Mouse (Mus musculus) gastrocnemius, adult 18-20 months (tissue): ENCODE results near the gene 2010300C02Rik. TPM values are rescaled to one million over a fixed set of nuclear protein-coding genes. Genes with fewer than 3 reads are reported as not detected.

Experiments
- DNase-seq: peaks from one replicate; pipeline ENCODE4 v3.0.0; 2021; ENCODE audit warnings: low spot score
- total RNA-seq, 2 experiments: library from RNA; stranded (reverse); gene quantifications; 2 replicates each; pipeline ENCODE4 v1.2.3; 2021

2010300C02Rik gene
- total RNA-seq, 2 experiments from 2014 or later, result 0.57 to 0.59 TPM

DNA sequence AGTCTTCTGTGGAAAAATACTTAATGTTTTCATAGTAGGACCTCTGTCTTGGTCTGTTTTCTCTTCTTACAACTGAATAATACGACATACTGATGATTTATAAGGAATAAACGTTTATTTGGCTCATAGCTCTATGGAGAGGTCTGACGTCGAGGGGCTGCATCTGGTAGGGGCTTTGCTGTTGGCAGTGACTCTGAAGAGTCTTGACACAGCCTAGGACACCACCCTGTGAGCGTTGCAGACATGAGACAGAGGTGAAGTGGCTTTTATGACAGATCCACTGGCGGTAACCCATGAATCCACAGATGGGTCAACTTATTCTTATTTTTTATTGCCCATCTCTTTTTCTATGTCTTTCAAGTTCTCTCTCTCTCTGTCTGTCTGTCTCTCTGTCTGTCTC, 52.5 kb downstream of the 2010300C02Rik start:
- no peak for DNase-seq

DNA sequence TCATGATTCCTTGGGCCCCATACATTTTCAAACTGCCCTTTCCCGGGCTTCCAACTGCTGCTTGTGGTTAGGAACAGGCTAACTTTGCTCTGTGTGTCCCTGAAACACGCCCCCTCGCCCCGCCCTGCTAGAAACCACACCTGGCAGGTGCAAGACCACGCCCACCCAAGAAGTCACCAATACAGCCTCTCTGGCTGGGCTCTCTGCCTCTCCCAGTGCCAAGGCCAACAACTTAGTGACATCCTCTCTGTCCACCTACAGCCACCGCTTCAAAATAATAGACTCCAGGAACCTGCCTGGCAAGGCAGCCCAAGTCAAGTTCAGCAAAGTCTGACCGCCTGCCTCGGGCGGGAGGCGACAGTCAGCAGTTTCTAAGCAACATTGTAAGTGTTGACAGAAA, 53.3 kb downstream of the 2010300C02Rik start:
- DNase-seq, result no peak

DNA sequence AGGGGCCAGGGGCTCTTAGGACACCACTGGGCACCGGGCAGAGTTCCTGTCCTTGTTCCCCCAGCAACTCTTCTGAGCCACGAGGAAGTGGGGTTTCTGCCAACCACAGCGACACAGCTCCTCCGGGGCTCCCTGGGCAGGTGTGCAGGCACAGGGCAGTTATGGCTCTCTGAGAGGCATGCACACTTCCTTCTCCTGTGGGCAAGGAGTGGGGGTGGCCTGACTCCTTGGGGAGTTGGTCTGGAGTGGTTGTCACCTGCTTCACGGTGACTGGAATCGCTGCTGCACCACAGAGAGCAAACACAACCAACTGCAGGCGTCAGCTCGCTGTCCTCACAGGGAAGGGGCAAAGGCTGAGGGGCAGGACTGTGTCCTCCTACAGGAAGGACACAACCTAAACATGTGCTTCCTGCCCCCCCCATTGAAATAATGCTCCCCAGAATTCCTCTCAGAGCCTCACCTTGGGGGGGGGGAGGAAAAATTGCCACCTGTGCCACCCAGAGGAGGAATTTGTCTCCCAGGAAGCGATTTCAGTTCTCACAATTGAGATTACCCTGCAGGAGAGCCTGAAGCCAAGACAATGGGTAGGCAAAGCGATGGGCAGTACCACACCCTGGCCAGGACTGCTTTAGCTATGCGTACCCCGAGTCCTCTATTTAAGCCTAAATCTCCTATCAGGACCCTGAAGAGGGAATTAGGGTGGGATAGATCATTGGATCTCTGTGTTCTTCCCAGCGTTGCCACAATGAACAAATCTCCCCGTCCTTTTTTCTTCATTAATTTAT, 54.2 kb downstream of the 2010300C02Rik start:
- no peak for DNase-seq

DNA sequence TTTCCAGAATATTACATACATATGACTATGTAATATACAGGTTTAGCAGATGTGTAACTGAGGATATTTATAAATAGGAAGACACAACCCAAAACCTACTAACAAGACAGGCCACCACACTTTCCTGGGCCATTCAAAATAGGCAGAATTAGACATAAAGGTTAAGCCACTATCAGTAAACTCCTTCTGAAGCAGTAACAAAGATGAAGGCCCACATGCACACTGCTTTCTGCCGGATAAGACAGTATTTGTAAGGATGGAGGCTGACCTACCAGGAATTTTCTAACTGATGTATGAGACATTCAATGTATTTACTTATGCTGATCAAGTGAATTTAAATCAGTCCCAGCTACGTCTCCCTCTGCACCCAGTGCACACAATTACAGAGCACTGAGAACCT, 55.4 kb downstream of the 2010300C02Rik start:
- DNase-seq, result no peak

DNA sequence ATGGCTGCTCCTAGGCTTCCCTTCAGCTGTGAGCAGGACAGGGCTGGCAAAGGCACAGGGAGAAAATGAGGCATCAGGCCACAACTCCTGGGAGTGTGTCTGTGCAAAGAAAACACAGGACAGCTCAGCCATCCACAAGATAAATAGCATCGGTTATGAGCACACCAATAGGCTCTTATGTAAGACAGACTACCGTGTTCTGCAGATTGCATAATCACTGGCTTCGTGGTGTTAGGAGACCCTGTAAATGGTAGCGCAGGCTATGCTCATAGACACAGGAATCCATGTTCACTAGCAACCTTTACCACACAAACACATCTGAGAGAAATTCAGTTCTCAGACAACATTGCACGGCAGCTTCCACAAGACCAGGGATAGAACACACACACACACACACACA, 56.3 kb downstream of the 2010300C02Rik start:
- DNase-seq, result no peak

DNA sequence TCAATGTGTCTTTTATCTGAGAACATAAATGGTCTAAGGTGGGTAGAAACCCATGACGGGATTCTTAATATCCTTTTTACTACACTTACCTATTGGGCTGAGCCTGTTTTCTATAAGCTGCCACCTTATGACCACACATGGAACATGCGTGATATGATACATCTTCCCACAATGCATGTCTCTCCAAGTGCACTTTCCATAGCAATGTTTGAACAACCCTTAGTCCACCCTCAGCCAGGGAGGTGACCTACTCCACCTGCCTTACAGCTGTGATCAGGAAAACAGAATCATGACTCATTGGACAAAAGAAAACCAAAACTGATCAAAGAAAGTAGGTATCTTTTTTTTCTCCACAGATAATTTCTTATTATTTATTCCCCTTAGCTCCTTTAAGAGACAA, 63.9 kb downstream of the 2010300C02Rik start:
- DNase-seq, result no peak

DNA sequence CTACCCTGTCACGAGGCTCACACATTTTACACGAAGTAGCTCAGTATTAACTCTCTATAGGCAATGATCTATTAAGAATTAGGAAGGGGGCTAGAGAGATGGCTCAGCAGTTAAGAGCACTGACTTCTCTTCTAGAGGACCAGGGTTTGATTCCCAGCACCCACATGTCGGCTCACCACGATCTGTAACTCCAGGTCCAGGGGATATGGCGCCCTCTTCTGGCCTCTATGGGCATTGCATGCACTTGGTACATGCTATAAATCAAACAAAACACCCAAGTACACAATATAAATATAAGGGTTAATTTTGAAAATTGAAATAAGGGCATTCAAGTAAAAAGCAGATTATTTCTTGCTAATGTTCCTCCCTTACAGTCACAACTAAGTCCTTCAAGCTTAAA, 65.9 kb downstream of the 2010300C02Rik start:
- DNase-seq, result no peak

DNA sequence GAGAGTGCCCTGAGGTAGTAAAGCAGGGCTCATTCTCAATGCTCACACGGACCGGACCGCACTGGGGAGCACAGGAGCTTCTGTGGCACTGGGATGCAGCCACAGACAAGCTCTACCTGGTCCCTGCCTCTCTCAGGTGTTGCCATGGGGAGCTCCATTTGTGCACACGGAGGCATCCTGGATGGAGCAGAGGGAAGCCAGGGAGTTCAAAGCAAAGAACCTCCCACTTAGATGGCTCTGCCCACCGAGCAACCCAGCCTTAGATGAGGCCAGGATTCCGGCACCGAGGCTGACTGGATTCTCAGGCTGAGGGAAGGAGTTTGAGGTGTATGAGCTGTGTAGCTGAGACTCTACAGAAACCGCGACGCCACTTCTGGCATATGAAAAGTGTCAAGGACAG, 72.8 kb downstream of the 2010300C02Rik start:
- no peak for DNase-seq

DNA sequence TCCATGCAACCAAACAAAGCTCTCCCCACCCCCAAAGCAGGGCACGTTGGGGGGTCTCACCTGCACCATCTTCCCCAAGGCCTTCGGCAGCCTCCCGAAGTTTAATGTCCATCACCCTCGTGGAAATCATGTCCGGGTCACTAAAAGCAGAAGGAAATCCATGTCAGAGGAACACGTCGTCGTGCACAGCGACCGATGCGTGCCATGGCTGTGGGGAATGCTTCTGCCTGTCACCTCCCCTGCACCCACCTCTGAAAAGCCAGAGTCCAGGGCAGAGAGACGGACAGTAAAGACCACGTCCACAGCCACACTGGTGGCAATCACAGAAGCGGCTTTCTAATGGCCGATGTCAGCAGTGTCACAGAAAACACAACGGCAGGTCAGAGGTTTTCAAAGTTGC, 75.4 kb downstream of the 2010300C02Rik start:
- no peak for DNase-seq

DNA sequence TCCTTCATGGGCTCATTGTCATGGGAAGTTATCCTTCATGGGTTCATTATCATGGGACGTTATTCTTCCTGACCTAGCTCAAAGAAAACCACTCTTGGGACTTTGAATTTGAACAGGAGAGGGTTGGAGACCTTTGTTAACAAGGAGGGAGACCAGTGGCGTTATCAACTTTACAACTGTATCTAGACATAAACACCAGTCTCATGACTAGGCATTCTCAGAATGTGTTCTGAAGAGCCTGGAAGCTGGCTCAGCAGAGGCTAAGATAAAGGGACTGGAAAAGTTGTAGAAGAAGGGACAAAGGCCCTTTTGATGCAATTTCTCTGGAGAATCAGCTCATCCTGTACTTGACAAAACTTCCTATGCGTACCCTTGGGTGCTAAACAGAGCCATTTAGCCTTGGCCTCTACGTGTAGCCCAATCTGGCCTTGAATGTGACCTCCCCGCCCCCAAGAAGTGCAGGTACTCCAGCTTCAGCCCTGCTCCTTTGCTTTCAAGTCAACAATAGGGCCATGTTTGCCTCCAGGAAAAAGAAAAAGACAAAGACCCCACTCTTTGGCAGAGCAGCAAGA, 76.0 kb downstream of the 2010300C02Rik start:
- DNase-seq, result no peak

DNA sequence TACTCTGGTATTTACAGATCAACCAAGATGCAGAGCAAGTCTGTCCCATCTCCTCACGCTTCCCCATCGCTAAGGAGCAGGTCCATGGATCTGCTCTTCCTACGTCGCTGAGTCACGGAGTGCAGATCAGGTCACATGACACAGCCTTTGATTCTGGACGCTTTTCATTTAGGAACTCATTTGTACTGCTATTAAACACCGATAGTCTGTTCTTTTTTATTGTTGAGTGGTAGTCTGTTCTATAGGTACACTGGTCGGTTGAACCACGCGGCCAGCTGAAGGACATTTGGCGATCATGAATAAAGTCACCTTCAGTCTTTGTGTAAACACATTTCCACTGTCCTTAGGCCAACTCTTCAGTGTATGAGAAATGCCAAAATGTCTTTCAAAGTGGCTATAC, 78.5 kb downstream of the 2010300C02Rik start:
- DNase-seq, result no peak

DNA sequence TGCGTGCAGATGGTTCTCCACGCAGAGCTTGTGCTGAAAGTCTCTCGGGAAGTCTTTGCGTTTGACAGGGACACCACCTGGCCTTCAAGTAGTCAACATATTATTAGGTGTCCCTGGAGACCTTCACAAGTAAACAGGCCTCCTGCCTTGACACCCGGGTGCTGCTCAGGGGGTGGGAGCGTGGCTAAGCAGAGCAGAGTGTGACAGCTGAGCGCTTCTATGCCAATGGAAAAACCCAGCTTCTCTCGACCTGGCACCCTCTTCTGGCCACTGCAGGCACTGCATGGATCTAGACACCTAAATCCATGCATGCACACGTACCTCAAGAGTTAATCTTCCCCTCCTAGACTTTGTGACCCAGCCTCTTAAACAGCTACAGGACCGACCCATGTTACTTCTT, 80.8 kb downstream of the 2010300C02Rik start:
- DNase-seq, result peak; percentile 74

DNA sequence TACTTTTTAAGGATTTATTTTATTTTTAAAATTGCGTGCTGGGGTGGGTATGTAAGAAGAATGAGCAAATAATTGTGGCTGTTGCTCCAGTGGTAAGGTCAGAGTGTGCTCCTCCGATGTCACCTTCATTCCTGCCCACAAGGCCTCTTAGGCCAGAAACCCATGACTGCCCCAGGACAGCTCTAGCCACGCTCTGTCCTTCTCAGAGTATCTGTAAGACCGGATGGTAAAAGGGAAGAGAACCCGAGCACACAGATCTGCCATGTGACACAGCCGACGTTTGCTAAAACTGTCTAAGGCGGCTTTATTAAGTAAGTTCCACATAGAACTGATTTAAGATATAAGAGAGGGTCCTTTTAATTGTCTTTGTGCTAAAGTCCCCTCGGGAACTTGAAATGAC, 81.3 kb downstream of the 2010300C02Rik start:
- no peak for DNase-seq

DNA sequence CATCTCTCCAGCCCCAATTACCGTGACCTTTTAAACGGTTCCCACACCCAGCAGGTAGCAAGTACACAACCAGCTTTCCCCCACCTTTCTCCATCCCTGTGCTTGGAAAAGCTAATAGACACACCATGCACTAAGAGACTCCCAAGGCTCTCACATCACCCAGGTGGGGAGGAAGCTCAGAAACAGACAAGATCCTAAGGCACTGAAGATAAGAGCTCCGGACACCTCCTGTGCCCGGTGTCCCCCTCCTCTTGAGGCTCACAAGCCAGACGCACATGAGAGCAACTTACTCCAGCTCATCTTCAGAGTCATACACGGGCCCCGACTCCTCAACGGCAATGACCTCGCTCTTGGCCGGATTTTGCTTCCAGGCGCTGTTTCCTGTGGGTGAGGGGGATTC, 82.3 kb downstream of the 2010300C02Rik start:
- DNase-seq, result no peak

DNA sequence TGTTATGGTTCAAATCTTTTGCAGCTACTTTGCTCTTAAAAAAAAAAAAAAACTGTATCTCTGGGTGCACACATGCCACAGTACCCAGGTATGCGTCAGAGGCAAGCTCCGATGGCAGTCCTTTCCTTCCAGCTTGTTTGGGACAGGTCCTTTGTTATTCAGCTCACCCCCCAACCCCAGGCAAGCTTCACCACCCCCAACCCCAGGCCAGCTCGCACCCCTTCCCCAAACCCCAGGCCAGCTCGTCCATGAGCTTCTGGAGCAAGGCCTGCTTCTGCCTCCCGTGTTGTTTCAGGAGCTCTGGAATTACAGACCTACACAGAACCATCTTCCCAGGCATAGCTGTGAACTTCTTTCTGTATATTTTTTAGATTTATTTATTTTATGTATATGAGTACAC, 83.1 kb downstream of the 2010300C02Rik start:
- no peak for DNase-seq

DNA sequence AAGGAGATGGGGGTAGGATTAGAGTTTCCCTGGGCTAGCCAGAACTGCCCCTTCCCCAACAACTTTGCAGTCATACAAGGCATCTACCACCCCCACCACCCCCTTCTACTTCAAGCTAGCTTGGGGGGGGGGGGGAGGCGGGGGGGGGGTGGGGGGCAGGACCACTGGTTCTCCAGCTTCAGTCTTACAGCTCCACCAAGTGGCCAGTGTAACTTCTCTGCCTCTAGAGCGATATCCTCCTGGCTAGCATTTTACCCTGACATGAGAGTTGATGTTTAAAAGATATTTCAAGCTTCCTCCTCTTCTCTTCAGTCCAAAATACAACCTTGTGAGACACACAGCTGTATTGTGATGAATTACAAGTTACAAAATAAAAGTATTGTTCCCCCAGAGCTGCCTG, 83.7 kb downstream of the 2010300C02Rik start:
- DNase-seq, result no peak

DNA sequence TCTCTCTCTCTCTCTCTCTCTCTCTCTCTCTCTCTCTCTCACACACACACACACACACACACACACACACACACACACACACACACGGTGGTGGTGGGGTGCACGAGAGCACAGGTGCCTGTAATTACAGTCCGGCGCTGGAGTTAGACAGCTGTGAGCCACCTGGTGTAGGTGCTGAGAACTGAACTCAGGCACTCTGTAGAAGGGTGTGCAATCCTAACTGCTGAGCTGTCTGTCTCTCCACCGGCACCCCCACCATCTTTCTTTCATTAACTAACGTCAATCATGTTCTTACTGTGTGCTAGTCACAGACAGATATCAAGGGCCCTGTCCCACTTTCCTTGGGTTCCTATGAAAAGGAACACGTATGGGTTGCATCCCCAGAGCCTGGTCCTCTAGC, 84.2 kb downstream of the 2010300C02Rik start:
- DNase-seq, result no peak

DNA sequence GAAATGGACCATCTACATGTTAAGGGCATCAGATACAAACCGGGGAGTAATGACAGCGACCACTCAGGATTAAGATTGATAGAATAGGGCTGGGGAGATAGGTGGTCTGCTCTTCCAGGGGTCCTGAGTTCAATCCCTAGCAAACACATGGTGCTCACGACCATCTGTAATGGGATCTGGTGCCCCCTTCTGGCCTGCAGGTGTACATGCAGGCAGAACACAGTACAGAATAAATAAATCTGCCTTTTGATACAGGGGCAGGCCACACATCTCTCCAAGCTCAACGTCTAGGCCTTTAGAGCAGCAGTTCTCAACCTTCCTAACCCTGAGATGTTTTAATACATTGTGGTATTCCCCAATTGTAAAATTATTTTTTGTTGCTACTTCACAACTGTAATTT, 85.2 kb downstream of the 2010300C02Rik start:
- DNase-seq, result peak; percentile 22

DNA sequence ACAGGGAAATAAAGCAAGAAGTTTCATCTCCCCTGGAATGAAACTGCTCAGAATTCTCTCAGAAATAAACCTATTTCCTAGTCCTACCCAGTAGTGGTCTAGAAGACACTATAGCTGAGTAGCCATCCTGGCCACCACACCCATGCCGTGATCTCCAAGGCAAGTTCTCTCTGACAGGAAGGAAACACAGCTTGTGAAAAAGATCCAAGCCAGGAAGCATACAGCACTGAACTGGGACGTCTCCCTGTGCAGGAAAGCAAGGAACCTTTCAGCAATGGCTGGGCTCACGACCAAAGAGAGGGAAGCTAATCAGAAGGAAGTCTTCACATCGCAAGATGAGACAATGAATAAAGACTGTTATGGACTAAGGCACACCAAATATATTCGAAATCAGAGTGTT, 86.4 kb downstream of the 2010300C02Rik start:
- peak; percentile 9 for DNase-seq

DNA sequence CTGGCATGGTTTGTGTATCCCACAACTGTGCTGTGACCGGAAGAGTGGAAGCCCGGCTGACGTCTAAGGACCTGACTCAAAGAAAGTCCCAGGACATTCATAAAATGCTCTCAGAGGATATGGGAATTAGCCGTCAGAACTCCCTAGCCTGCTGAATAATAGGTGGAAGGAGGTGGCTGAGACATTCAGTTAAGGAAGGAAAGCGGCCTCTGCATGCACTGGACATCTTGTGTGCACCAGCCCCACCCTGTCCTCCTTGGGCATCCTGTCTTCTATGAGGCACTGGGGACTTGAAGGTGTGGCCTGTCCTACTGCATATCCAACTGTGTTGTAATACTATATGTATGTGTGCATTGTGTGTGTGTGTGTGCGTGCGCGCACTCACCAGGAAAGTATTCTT, 87.5 kb downstream of the 2010300C02Rik start:
- DNase-seq, result peak; percentile 7

DNA sequence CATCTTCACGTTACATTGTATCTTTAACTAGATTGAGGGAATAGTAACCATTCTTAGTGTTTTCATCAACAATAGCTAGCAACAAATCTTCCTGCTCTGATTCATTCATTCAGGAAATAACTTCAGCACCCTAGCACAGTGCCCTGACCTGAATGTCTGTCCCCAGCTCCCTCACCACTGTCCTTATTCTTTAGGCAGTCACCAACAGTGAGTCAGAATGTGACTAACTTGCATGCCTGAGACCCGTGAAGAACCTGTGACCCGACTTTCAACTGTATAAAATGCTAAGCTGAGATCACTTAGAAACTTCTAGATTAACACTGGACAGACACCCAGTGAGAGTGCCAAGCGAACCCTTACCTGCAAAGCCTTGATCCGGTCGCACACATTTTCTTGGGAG, 88.4 kb downstream of the 2010300C02Rik start:
- no peak for DNase-seq

DNA sequence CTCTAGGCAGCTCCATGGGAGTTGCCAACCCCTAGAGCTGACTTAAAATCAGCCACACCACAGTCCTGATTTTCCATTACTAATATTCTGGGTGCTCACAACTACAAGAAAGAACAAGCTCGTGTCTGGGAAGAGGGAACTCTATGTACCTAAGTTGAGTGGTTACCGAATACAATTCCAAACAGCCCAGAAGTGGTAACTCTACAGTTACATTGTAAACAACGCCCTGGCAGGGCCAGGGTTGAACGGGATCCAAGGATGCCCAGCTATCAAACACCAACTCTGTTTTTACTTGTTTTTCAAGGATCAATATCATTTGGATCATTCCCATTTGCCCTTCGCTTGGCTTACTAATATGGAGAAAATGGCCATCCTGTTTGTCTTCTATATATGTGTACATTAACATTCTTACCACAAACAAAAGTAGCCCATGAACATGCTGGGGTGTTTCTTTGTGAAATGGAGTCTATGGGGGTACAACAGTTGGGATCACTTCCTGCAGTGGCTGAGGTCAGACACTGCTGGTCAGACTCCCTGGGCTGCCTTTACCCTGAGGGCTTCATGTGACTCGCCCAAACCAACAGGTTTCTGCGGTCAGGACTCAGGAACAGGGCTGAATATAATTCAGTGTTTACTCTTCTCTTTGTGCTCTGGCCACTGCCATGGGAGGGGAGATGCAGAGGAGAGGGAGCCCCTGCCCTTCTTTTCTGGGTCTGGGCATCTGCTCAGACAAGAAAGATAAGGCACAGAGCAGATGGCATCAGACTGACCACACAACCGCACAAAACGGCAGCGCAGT, 89.3 kb downstream of the 2010300C02Rik start:
- no peak for DNase-seq

DNA sequence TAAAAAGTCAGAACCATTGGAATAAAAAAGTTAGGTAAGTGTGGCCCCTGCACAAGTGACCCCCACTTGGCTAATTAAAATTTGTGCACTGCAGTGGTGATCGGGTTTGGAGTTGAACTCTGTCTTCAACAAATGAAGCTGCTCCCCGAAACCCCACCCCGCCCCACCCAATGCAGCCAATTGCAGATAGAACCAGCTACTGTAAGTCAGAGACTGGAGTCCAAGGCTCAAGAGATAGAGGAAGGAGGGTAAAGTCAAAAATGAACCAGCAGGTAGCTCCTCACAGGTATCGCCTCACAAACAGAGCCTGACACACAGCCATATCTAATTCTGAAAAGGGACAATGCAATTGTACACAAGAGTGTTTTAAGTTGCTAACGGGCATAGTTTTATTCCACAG, 90.0 kb downstream of the 2010300C02Rik start:
- DNase-seq, result no peak
